Comparison of ENCODE assay signal across 8 mouse cellular contexts in the genomic region with DNA sequence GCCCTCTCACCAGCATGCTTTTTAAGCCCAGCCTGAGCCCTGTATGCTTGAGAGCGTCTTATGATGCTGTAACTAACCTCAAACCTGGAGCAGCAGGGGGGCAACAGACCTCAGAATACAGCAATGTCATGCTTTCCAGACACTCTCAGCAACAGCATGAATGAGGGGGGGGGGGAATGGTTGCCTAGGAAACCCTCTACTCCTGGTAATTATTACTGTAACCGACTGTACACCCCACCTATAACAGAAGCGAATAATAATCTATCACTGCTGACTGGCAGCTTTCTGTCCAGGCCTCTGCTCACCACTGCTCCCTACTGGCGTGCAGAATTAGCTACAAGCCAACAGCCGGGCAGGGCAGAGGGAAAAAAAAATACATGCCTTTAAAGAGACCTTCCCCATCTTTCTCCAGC.
DNase-seq lines count a peak whose midpoint lies in the region; ATAC-seq and TF ChIP-seq lines count a peak whose summit lies in the region.

No protein-coding gene starts in this region.

- H3K27me3 ChIP-seq in forebrain, postnatal 0 days (ENCODE audit: insufficient read depth, low read length): no peaks in the 10 kb centered on the region
- no peaks in the 10 kb centered on the region for H3K27me3 ChIP-seq in liver, embryonic 14.5 days (ENCODE audit: control insufficient read depth, insufficient read depth, low read length)

- no peak overlapping the region for H3K9ac ChIP-seq in forebrain, postnatal 0 days
- H3K9ac ChIP-seq in liver, embryonic 14.5 days (replicated peaks): no peak overlapping the region

- no peaks in the 10 kb centered on the region for H3K4me1 ChIP-seq in forebrain, postnatal 0 days (ENCODE audit: insufficient read depth)
- peaks cover 0 to 4% of the 10 kb centered on the region in 2 experiments; a peak in 2 of 4 replicates for H3K4me1 ChIP-seq in liver, embryonic 14.5 days (replicated peaks; ENCODE audit: control insufficient read depth in 2 of 2, insufficient read depth in 2 of 2, low read length in 1 of 2)

- WGBS in forebrain, postnatal 0 days: 12% methylated on average over 5 of the region's 5 CpGs
- 36% methylated on average over 5 of the region's 5 CpGs for WGBS in liver, embryonic 14.5 days (ENCODE audit: insufficient replicate concordance)

- no peak overlapping the region for H3K4me2 ChIP-seq in forebrain, postnatal 0 days (ENCODE audit: low read depth)
- H3K4me2 ChIP-seq in liver, embryonic 14.5 days (ENCODE audit: low read depth): no peak overlapping the region

- H3K27ac ChIP-seq in forebrain, postnatal 0 days (ENCODE audit: low read depth, low read length): no peak overlapping the region
- no peak overlapping the region for H3K27ac ChIP-seq in liver, embryonic 14.5 days

- peak; percentile 67 for ATAC-seq in forebrain, postnatal 0 days
- no peak for ATAC-seq in liver, embryonic 14.5 days (ENCODE audit: insufficient read depth)

- no peak overlapping the region for H3K4me3 ChIP-seq in forebrain, postnatal 0 days (ENCODE audit: low read depth, low read length)
- no peak overlapping the region for H3K4me3 ChIP-seq in liver, embryonic 14.5 days (ENCODE audit: insufficient read depth in 1 of 2, low read depth in 2 of 2, low read length in 2 of 2)

- no peaks in the 10 kb centered on the region for H3K36me3 ChIP-seq in forebrain, postnatal 0 days (ENCODE audit: insufficient read depth)
- no peaks in the 10 kb centered on the region for H3K36me3 ChIP-seq in liver, embryonic 14.5 days (replicated peaks; ENCODE audit: control insufficient read depth, insufficient read depth, low read depth)

- no peaks in the 10 kb centered on the region for H3K9me3 ChIP-seq in forebrain, postnatal 0 days (ENCODE audit: low read length)
- no peaks in the 10 kb centered on the region for H3K9me3 ChIP-seq in liver, embryonic 14.5 days (ENCODE audit: control insufficient read depth, low read length)

- peak; percentile 29 for DNase-seq in gastrocnemius, postnatal 10 days
- DNase-seq in gastrocnemius, adult 18-20 months (ENCODE audit: low spot score): no peak
- peak; percentile 43 for DNase-seq in 416B (ENCODE audit: low read depth)
- DNase-seq in cerebellum, adult 18-20 months: peak; percentile 44 to 55
- peak; percentile 66 for DNase-seq in forebrain, postnatal 0 days
- no peak for DNase-seq in liver, embryonic 14.5 days (ENCODE audit: low read depth in 3 of 3, low spot score in 3 of 3)
- DNase-seq in retina, embryonic 14.5 days (ENCODE audit: low spot score): peak; percentile 81
- DNase-seq in frontal cortex, postnatal 10 days (ENCODE audit: low spot score in 2 of 2): no peak

- TF ChIP-seq EP300 in liver, embryonic 14.5 days (IDR thresholded peaks at IDR 0.05; ENCODE audit: low read depth): no peak

- peak; percentile 80 for TF ChIP-seq CTCF in forebrain, postnatal 0 days (IDR thresholded peaks at IDR 0.05; ENCODE audit: low read depth)
- peak; percentile 69 for TF ChIP-seq CTCF in liver, embryonic 14.5 days (IDR thresholded peaks at IDR 0.05; ENCODE audit: low read depth)

Comparison
In these comparisons a context has a peak if more than half of its experiments do, and no peak if none do; other contexts are left out.
1. DNase-seq: peak in gastrocnemius, postnatal 10 days (single experiment), 416B (single experiment), cerebellum, adult 18-20 months (2 of 2), forebrain, postnatal 0 days (single experiment) and retina, embryonic 14.5 days (single experiment); none in gastrocnemius, adult 18-20 months (single experiment), liver, embryonic 14.5 days (0 of 3) and frontal cortex, postnatal 10 days (0 of 2).